Mouse (Mus musculus): ENCODE data around the gene Cpt1b. TPM values are rescaled to one million over a fixed set of nuclear protein-coding genes. Genes with fewer than 3 reads are reported as not detected.
A peak's percentile ranks its signal among the peaks of the same experiment; 100 is the strongest.
"Not testable (repeated sequence)": the region's sequence is repeated elsewhere in the genome, so short reads cannot be mapped to it uniquely, and the experiment has no call there.

The Cpt1b gene
- total RNA-seq, 4 experiments from 2014 or later: 6.3 to 68.6 (median 53.1) TPM

- no peak for DNase-seq
These were observed 6.1 kb upstream of the Cpt1b start for GRCm38 (mm10) chr15:89431806-89432205.

- DNase-seq: no peak
These were observed 5.6 kb upstream of the Cpt1b start for GRCm38 (mm10) chr15:89431271-89431670.

GRCm38 (mm10) chr15:89430771-89431170, 5.1 kb upstream of the Cpt1b start:
- not testable (repeated sequence) for DNase-seq

- no peak for DNase-seq
These were observed 4.7 kb upstream of the Cpt1b start for GRCm38 (mm10) chr15:89430341-89430740.

- DNase-seq: peak; percentile 93
These were observed 3.9 kb upstream of the Cpt1b start, which contains the start of the genes C730034F03Rik, Gm44502 and Chkb for GRCm38 (mm10) chr15:89429352-89430221. C730034F03Rik (plus strand) TSS chr15:89429589. Gm44502 (minus strand) TSS chr15:89429696. Chkb (minus strand) TSS chr15:89429908.

GRCm38 (mm10) chr15:89428821-89429351, 3.2 kb upstream of the Cpt1b start:
- no peak for DNase-seq

- no peak for DNase-seq
These were observed 2.6 kb upstream of the Cpt1b start for GRCm38 (mm10) chr15:89428136-89428790.

- DNase-seq: no peak
These were observed 1.1 kb upstream of the Cpt1b start for GRCm38 (mm10) chr15:89426716-89427115.

- DNase-seq: no peak
These were observed 1.0 kb downstream of the Cpt1b start for GRCm38 (mm10) chr15:89424621-89425020.

- no peak for DNase-seq
These were observed 3.7 kb downstream of the Cpt1b start for GRCm38 (mm10) chr15:89421938-89422337.

- no peak for DNase-seq
These were observed 10.4 kb downstream of the Cpt1b start for GRCm38 (mm10) chr15:89415282-89415681.

- DNase-seq: no peak
These were observed 15.5 kb downstream of the Cpt1b start, which contains the start of gene Syce3 for GRCm38 (mm10) chr15:89410118-89410517. Syce3 (minus strand) TSS chr15:89410503.

- no peak for DNase-seq
These were observed 19.0 kb downstream of the Cpt1b start for GRCm38 (mm10) chr15:89406691-89407090.

GRCm38 (mm10) chr15:89404831-89405623, 20.6 kb downstream of the Cpt1b start:
- DNase-seq: no peak

- no peak for DNase-seq
These were observed 23.2 kb downstream of the Cpt1b start for GRCm38 (mm10) chr15:89402471-89402870.

GRCm38 (mm10) chr15:89399716-89400115, 25.9 kb downstream of the Cpt1b start:
- no peak for DNase-seq

GRCm38 (mm10) chr15:89398146-89398545, 27.5 kb downstream of the Cpt1b start:
- DNase-seq: no peak

- no peak for DNase-seq
These were observed 28.8 kb downstream of the Cpt1b start for GRCm38 (mm10) chr15:89396883-89397282.

- no peak for DNase-seq
These were observed 35.6 kb downstream of the Cpt1b start for GRCm38 (mm10) chr15:89390081-89390480.

GRCm38 (mm10) chr15:89387127-89387526, 38.5 kb downstream of the Cpt1b start:
- DNase-seq: no peak

GRCm38 (mm10) chr15:89384617-89385016, 41.0 kb downstream of the Cpt1b start, which contains the start of gene Klhdc7b:
Klhdc7b (plus strand) TSS chr15:89384917.
- no peak for DNase-seq

- DNase-seq: no peak
These were observed 46.2 kb downstream of the Cpt1b start for GRCm38 (mm10) chr15:89379429-89379828.

Data from adrenal gland, adult 8-10 months (tissue).